Mouse (Mus musculus) thymus, adult 2 months (tissue): ENCODE data around the gene Bax. TPM values are rescaled to one million over a fixed set of nuclear protein-coding genes. Genes with fewer than 3 reads are reported as not detected.

Experiments used
- DNase-seq: peaks from one replicate; pipeline ENCODE4 v3.0.0; 2021
- H3K27ac ChIP-seq: fragments of 200-500 bp; 2 replicates; pipeline ENCODE4 v1.5.1; 2012; ENCODE audit warnings: low read length, control low read depth; ENCODE audit not compliant: control insufficient read depth, insufficient read depth
- H3K27me3 ChIP-seq: fragments of 200-500 bp; 2 replicates; pipeline ENCODE4 v1.6.1; 2012; ENCODE audit warnings: mild to moderate bottlenecking, low read length, moderate library complexity, mixed read lengths; ENCODE audit not compliant: control insufficient read depth, insufficient read depth
- H3K36me3 ChIP-seq: fragments of 200-500 bp; 2 replicates; pipeline ENCODE4 v1.6.1; 2012; ENCODE audit warnings: mild to moderate bottlenecking, low read length, moderate library complexity; ENCODE audit not compliant: control insufficient read depth, insufficient read depth
- H3K4me1 ChIP-seq: fragments of 200-500 bp; replicated peaks from 2 replicates; pipeline ENCODE4 v1.6.1; 2012; ENCODE audit warnings: low read length; ENCODE audit not compliant: control insufficient read depth, insufficient read depth
- H3K4me3 ChIP-seq: fragments of 200-500 bp; 2 replicates; pipeline ENCODE4 v1.5.1; 2012; ENCODE audit warnings: mild to moderate bottlenecking, low read length, control low read depth, moderate library complexity; ENCODE audit not compliant: control insufficient read depth, insufficient read depth
- CTCF ChIP-seq: fragments of 200-500 bp; IDR thresholded peaks from 2 replicates; pipeline ENCODE4 v1.5.1; 2012; ENCODE audit warnings: mild to moderate bottlenecking, control low read depth, low read length, moderate library complexity, borderline replicate concordance; ENCODE audit not compliant: control insufficient read depth, poor library complexity, insufficient read depth; ENCODE audit errors: extremely low read depth
- POLR2A ChIP-seq: fragments of 200-500 bp; IDR thresholded peaks from 2 replicates; pipeline ENCODE4 v1.6.1; 2012; ENCODE audit warnings: mild to moderate bottlenecking, low read length, control low read depth, moderate library complexity; ENCODE audit not compliant: control insufficient read depth, poor library complexity, insufficient read depth; ENCODE audit errors: extremely low read depth
- WGBS: fragments of 180-500 bp; shearing (Covaris S2); methylation state at CpG from one replicate; pipeline ENCODE4 v1.1.7; 2018; 5-methylcytosine and 5-hydroxymethylcytosine counted together
- polyA plus RNA-seq: library from polyadenylated mRNA; depleted of rRNA; stranded (reverse); fragments of >200 nt; gene quantifications from 2 replicates; pipeline ENCODE4 v1.2.3, GENCODE M21; 2012; rRNA removed

Bax gene
- polyA plus RNA-seq, 1 experiment, result 184 TPM

DNA sequence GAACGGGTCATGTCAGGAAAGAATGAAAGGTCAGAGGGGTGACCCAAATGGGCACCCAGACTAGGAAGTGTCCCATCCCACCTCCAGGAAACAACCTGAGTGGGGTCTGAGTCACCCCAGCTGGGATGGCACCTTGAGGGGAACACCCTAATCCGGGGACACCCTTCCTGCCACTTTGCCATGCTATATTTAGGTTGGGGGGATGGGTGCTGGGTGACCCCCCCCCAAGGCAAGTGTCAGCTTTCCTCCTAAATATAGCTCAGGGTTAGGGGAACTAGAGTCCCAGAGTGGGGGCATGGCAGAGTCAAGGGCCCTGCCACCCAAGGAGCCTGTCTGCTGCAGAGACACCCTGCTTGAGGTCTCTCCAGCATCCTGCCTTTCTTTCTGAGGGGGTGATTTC, 54.3 kb downstream of the Bax start:
- 51% methylated on average over 2 of the region's 2 CpGs for WGBS

More for the DNA sequence above, 54.3 kb downstream of the Bax start:
- Histone ChIP-seq H3K36me3 (no peaks in the 10 kb centered on the region), H3K4me1 (peaks cover 27% of the 10 kb centered on the region), H3K27ac (no peak overlapping the region), H3K27me3 (peaks cover 18% of the 10 kb centered on the region), H3K4me3 (no peak overlapping the region)
- no peak for DNase-seq
- TF ChIP-seq POLR2A, result no peak
- TF ChIP-seq CTCF, result no peak

Other genes starting within 250 kb of the Bax start
- 412 and 423 TPM in 2 replicates for gene Cd37, start 227.8 kb downstream of the Bax start, polyA plus RNA-seq
- 0.30 and 0.37 TPM in 2 replicates for gene Slc6a16, start 225.8 kb downstream of the Bax start, polyA plus RNA-seq
- gene Slc6a21, start 189.4 kb downstream of the Bax start, polyA plus RNA-seq, result 0.50 TPM in 1 of 2 replicates, not detected in the other
- 12.1 and 12.9 TPM in 2 replicates for gene Trpm4, start 133.1 kb downstream of the Bax start, polyA plus RNA-seq
- gene Hrc, start 131.6 kb downstream of the Bax start, polyA plus RNA-seq, result 0.56 and 9.1 TPM in 2 replicates
- 0.65 and 0.89 TPM in 2 replicates for gene Ppfia3, start 99.9 kb downstream of the Bax start, polyA plus RNA-seq
- gene Lin7b, start 96.3 kb downstream of the Bax start, polyA plus RNA-seq, result 0.65 and 1.0 TPM in 2 replicates
- 693 and 725 TPM in 2 replicates for gene Snrnp70, start 71.2 kb downstream of the Bax start, polyA plus RNA-seq
- 0.68 and 1.1 TPM in 2 replicates for gene Kcna7, start 61.2 kb downstream of the Bax start, polyA plus RNA-seq
- gene Ntf5, start 53.2 kb downstream of the Bax start, polyA plus RNA-seq, result 2.1 and 3.0 TPM in 2 replicates
- gene Lhb, start 46.1 kb downstream of the Bax start, polyA plus RNA-seq, result 0.80 and 0.96 TPM in 2 replicates
- 35.2 and 35.5 TPM in 2 replicates for gene Gys1, start 32.1 kb downstream of the Bax start, polyA plus RNA-seq
- gene Ruvbl2, start 28.8 kb downstream of the Bax start, polyA plus RNA-seq, result 122 and 124 TPM in 2 replicates
- 2,491 and 2,656 TPM in 2 replicates for gene Ftl1, start 7.0 kb downstream of the Bax start, polyA plus RNA-seq
- 2.5 and 3.0 TPM in 2 replicates for gene Tulp2, start 15.0 kb upstream of the Bax start, polyA plus RNA-seq
- gene Gm45808, start 19.9 kb upstream of the Bax start, polyA plus RNA-seq, result not detected in 2 replicates
- gene Dhdh, start 21.9 kb upstream of the Bax start, polyA plus RNA-seq, result 2.3 and 2.4 TPM in 2 replicates
- 204 and 216 TPM in 2 replicates for gene Nucb1, start 43.5 kb upstream of the Bax start, polyA plus RNA-seq
- 27.6 and 35.3 TPM in 2 replicates for gene Ppp1r15a, start 59.4 kb upstream of the Bax start, polyA plus RNA-seq
- gene Plekha4, start 59.4 kb upstream of the Bax start, polyA plus RNA-seq, result 9.7 and 12.3 TPM in 2 replicates
- gene Hsd17b14, start 88.0 kb upstream of the Bax start, polyA plus RNA-seq, result 2.2 and 2.6 TPM in 2 replicates
- gene Bcat2, start 103.3 kb upstream of the Bax start, polyA plus RNA-seq, result 140 and 173 TPM in 2 replicates
- 18.9 and 19.2 TPM in 2 replicates for gene Fgf21, start 148.6 kb upstream of the Bax start, polyA plus RNA-seq
- 4.7 and 5.9 TPM in 2 replicates for gene Fut1, start 150.4 kb upstream of the Bax start, polyA plus RNA-seq
- gene Izumo1, start 154.9 kb upstream of the Bax start, polyA plus RNA-seq, result 0.45 and 0.75 TPM in 2 replicates
- 6.3 and 8.6 TPM in 2 replicates for gene Rasip1, start 160.6 kb upstream of the Bax start, polyA plus RNA-seq
- 3.9 and 4.4 TPM in 2 replicates for gene Mamstr, start 173.1 kb upstream of the Bax start, polyA plus RNA-seq
- 1.3 and 1.9 TPM in 2 replicates for gene Fut2, start 199.5 kb upstream of the Bax start, polyA plus RNA-seq
- 3.9 and 4.2 TPM in 2 replicates for gene Ntn5, start 217.1 kb upstream of the Bax start, polyA plus RNA-seq
- 1.6 and 1.9 TPM in 2 replicates for gene Sec1, start 227.5 kb upstream of the Bax start, polyA plus RNA-seq
- gene Car11, start 232.9 kb upstream of the Bax start, polyA plus RNA-seq, result 2.2 and 2.7 TPM in 2 replicates
- gene Dbp, start 238.2 kb upstream of the Bax start, polyA plus RNA-seq, result 28.2 and 31.3 TPM in 2 replicates
- 2,384 and 2,707 TPM in 2 replicates for gene Rpl18, start 248.6 kb upstream of the Bax start, polyA plus RNA-seq